Mouse (Mus musculus) embryonic fibroblast, embryonic 13.5 days (primary cell): Measurements from ENCODE around the gene Gm20479.

ENCODE experiments used
- CTCF ChIP-seq: IDR thresholded peaks from 2 replicates; pipeline ENCODE4 v1.5.1; 2011; ENCODE audit warnings: mild to moderate bottlenecking, control low read depth, low read length, moderate library complexity, borderline replicate concordance; ENCODE audit not compliant: insufficient read depth
- POLR2A ChIP-seq: IDR thresholded peaks from 2 replicates; pipeline ENCODE4 v1.6.1; 2011; ENCODE audit warnings: low read depth, mild to moderate bottlenecking, control low read depth, low read length, moderate library complexity

DNA sequence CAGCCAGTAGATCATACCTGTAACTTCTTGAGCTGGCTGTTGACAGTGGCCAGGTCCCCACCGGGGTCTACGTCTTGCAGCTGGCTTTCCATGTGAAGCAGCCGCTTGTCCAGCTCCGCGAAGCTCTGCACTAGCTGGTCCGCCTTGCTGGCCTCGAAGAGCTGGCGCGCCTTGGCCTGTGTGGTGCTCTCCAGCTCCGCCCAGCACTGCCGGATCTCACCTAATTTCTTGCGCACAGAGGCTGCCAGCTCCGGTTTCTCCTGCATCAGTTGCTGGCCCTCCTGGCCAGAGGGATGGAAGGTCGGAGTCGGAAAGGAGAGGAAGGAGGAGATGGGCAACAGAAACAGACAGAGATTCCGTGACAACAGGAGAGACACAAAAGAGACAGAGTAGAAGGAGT is 34.2 kb upstream of the Gm20479 start:
- no peak for TF ChIP-seq CTCF
- TF ChIP-seq POLR2A: no peak
